In genomic region chr12:10438054-10439001, GRCm38 (mm10) we compare ENCODE assay signal across 7 mouse cellular contexts. TPM values are rescaled to one million over a fixed set of nuclear protein-coding genes. Genes with fewer than 3 reads are reported as not detected.
A peak's percentile ranks its signal among the peaks of the same experiment; 100 is the strongest.
DNase-seq lines count a peak whose midpoint lies in the region; ATAC-seq and TF ChIP-seq lines count a peak whose summit lies in the region.

No protein-coding gene starts in this region.

- H3K4me1 ChIP-seq in kidney, adult 2 months (ENCODE audit: control insufficient read depth, insufficient read depth, low read length): no peaks in the 10 kb centered on the region
- peaks cover 22% of the 10 kb centered on the region for H3K4me1 ChIP-seq in limb, embryonic 10.5 days

- H3K36me3 ChIP-seq in kidney, adult 2 months (ENCODE audit: control insufficient read depth, insufficient read depth, low read length): no peaks in the 10 kb centered on the region
- H3K36me3 ChIP-seq in limb, embryonic 10.5 days: no peaks in the 10 kb centered on the region
- no peaks in the 10 kb centered on the region for H3K36me3 ChIP-seq in splenic B cell, adult 2 months (ENCODE audit: control insufficient read depth, insufficient read depth, low read length, poor library complexity, severe bottlenecking)

- no peaks in the 10 kb centered on the region for H3K9me3 ChIP-seq in limb, embryonic 10.5 days (replicated peaks)

- H3K27ac ChIP-seq in kidney, adult 2 months (ENCODE audit: insufficient read depth, low read depth, low read length): no peak overlapping the region
- H3K27ac ChIP-seq in limb, embryonic 10.5 days: peak overlapping the region; percentile 19; the same call in 1 of the 2 replicates

- DNase-seq in adrenal gland, adult (ENCODE audit: inconsistent age in 2 of 2, low spot score in 1 of 2): peak; percentile 68 to 91
- peak; percentile 86 for DNase-seq in gastrocnemius, postnatal 14 days
- DNase-seq in kidney, adult 2 months: peak; percentile 75
- peak; percentile 92 for DNase-seq in limb, embryonic 10.5 days (ENCODE audit: low spot score)
- DNase-seq in naive thymus-derived CD4-positive, alpha-beta T cell, adult 2 months (ENCODE audit: low read depth): peak; percentile 62
- peak; percentile 71 for DNase-seq in splenic B cell, adult 2 months (ENCODE audit: low read depth, low spot score)

- TF ChIP-seq POLR2A in kidney, adult 2 months (IDR thresholded peaks at IDR 0.05; ENCODE audit: low read depth, low read length): no peak

- no peaks in the 10 kb centered on the region for H3K27me3 ChIP-seq in kidney, adult 2 months (replicated peaks; ENCODE audit: control insufficient read depth, insufficient read depth, low read length)
- H3K27me3 ChIP-seq in limb, embryonic 10.5 days (ENCODE audit: low read depth, poor library complexity, severe bottlenecking): peaks cover 5% of the 10 kb centered on the region; the same call in 1 of the 2 replicates
- no peaks in the 10 kb centered on the region for H3K27me3 ChIP-seq in splenic B cell, adult 2 months (ENCODE audit: control insufficient read depth, insufficient read depth, low read length, poor library complexity, severe bottlenecking)

- 22% methylated on average over 15 of the region's 15 CpGs for WGBS in kidney, adult 2 months
- WGBS in limb, embryonic 10.5 days: 19% methylated on average over 15 of the region's 15 CpGs

- no peak overlapping the region for H3K4me3 ChIP-seq in kidney, adult 2 months (ENCODE audit: insufficient read depth, low read depth, low read length)
- H3K4me3 ChIP-seq in limb, embryonic 10.5 days: no peak overlapping the region

- TF ChIP-seq CTCF in kidney, adult 2 months (conservative IDR thresholded peaks at IDR 0.05; ENCODE audit: insufficient read depth, insufficient read length, low read depth, low read length): peak; percentile 89

- intact Hi-C loops in gastrocnemius, postnatal 14 days (cut with DNase I; ENCODE audit: low total_unique reads): loop anchor here (5.0 kb wide), 2 partner anchors 871 to 1386 kb away; no protein-coding TSS in a partner anchor

- ATAC-seq in common myeloid progenitor, adult 5-6 weeks (replicated peaks; ENCODE audit: low read depth, poor library complexity, severe bottlenecking): peak; percentile 92

RNA-seq across cellular contexts. Expression of gene Rdh14, which starts 47.8 kb away (rescaled TPM):
- 4.1 and 13.3 TPM in 2 replicates for total RNA-seq in common myeloid progenitor, adult 5-6 weeks (2017)
- total RNA-seq in gastrocnemius, postnatal 14 days (2021): 10 to 100 TPM; 31.2 to 32.6 TPM
- polyA plus RNA-seq in kidney, adult 2 months (2012; rRNA removed): 22.8 and 23.7 TPM in 2 replicates
- 18.6 and 24.5 TPM in 2 replicates for polyA plus RNA-seq in limb, embryonic 10.5 days (2016; fragmentation: Nextera tagmentation; extraction: Ambion mirVana)
